Mouse (Mus musculus) liver, adult 2 months (tissue): ENCODE measurements around the gene Znhit1.
"Not testable (repeated sequence)": the region's sequence is repeated elsewhere in the genome, so short reads cannot be mapped to it uniquely, and the experiment has no call there.

ENCODE experiments used
- CTCF ChIP-seq: fragments of 200-500 bp; IDR thresholded peaks from 2 replicates; pipeline ENCODE4 v1.5.1; 2011; ENCODE audit warnings: low read depth, low read length, control low read depth
- POLR2A ChIP-seq: fragments of 200-500 bp; IDR thresholded peaks from 2 replicates; pipeline ENCODE4 v1.6.1; 2011; ENCODE audit warnings: low read length, control low read depth; ENCODE audit not compliant: insufficient read depth; ENCODE audit errors: extremely low read depth

DNA sequence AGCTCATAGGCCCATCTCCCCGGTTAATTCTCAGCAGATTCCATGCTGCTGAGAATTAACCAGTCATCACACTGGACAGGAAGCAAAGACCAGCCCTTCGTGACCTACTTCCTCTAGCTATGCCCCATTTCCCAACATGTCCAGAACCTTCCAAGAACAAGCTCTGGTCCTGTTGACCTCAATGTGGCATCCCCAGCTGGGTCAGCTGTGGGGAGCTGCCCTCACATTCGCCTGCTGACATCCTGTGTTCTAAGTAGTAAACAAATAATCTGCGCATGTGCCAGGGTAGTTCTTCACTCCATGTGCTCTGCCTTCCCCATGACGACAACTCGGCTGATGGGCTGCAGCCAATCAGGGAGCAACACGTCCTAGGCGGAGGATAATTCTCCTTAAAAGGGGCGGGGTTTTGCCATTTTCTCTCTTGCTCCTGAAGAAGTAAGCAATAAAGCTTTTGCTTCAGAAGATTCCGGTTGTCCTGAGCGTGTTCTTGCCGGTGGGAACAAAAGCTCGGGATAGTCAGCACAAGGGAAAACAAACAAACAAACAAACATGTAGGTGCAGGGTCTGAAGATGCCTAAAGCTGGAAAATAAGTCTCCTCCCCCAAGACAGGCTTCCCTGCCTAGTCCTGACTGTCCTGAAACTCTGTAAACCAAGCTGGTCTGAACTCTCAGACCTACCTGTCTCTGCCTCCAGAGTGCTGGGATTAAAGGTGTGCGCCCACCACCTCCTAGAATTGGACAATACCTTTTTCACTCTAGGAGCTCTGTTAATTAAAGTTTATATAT lies 38.1 kb downstream of the Znhit1 start:
- not testable (repeated sequence) for TF ChIP-seq CTCF, POLR2A
